Mouse (Mus musculus) MEL (cell line): ENCODE measurements at regions not wholly inside any gene's neighbourhood (a gene's known extent, or its start where the extent isn't known, plus 50 kb on each side); places are given as distances from the start of the nearest gene placed in this dataset.
"Not testable (repeated sequence)": the region's sequence is repeated elsewhere in the genome, so short reads cannot be mapped to it uniquely, and the experiment has no call there.

Experiments used
- DNase-seq: peaks from one replicate; pipeline ENCODE4 v3.0.0; 2011; ENCODE audit warnings: low read depth, low spot score
- H3K27ac ChIP-seq: 2 replicates; pipeline ENCODE4 v1.5.1; 2012; ENCODE audit warnings: low read depth, mild to moderate bottlenecking, control low read depth, low read length, moderate library complexity; ENCODE audit not compliant: control insufficient read depth
- H3K27me3 ChIP-seq, 2 experiments: fragments of 150-350 bp in 1 of 2; sonication (generic) in 1 of 2; 2 replicates each; pipeline ENCODE4 v1.6.1; 2012; ENCODE audit warnings: low read length in 2 of 2, mild to moderate bottlenecking in 2 of 2, improper control_type of control experiment in 1 of 2, moderate library complexity in 1 of 2; ENCODE audit not compliant: insufficient read depth in 2 of 2, control insufficient read depth in 1 of 2
- H3K36me3 ChIP-seq, 2 experiments: 2 replicates each; pipeline ENCODE4 v1.6.1; 2012 to 2014; ENCODE audit warnings: low read length in 2 of 2, improper control_type of control experiment in 1 of 2, inconsistent platforms in 1 of 2, mild to moderate bottlenecking in 1 of 2; ENCODE audit not compliant: insufficient read depth in 2 of 2, control insufficient read depth in 1 of 2
- H3K4me1 ChIP-seq, 2 experiments: fragments of 150-350 bp in 1 of 2; sonication (generic) in 1 of 2; 2 replicates each; pipeline ENCODE4 v1.6.1; 2012; ENCODE audit warnings: low read length in 2 of 2, improper control_type of control experiment in 1 of 2, mild to moderate bottlenecking in 1 of 2; ENCODE audit not compliant: insufficient read depth in 2 of 2, control insufficient read depth in 1 of 2
- H3K4me3 ChIP-seq, 2 experiments: fragments of 150-350 bp in 1 of 2; sonication (generic) in 1 of 2; 2 replicates each; pipeline ENCODE4 v1.5.1; 2012; ENCODE audit warnings: low read depth in 2 of 2, low read length in 2 of 2, mild to moderate bottlenecking in 2 of 2, moderate library complexity in 2 of 2, control low read depth in 1 of 2, improper control_type of control experiment in 1 of 2; ENCODE audit not compliant: control insufficient read depth in 1 of 2, insufficient read depth in 1 of 2
- H3K79me2 ChIP-seq: 2 replicates; pipeline ENCODE4 v1.6.1; 2012; ENCODE audit warnings: mild to moderate bottlenecking, low read length, moderate library complexity; ENCODE audit not compliant: control insufficient read depth, poor library complexity, insufficient read depth
- H3K9ac ChIP-seq: 2 replicates; pipeline ENCODE4 v1.6.1; 2012; ENCODE audit warnings: low read depth, mild to moderate bottlenecking, control low read depth, low read length, moderate library complexity; ENCODE audit not compliant: control insufficient read depth, poor library complexity, severe bottlenecking
- H3K9me3 ChIP-seq: fragments of 150-350 bp; sonication (generic); replicated peaks from 2 replicates; pipeline ENCODE4 v1.6.1; 2012; ENCODE audit warnings: mild to moderate bottlenecking, low read length, improper control_type of control experiment, moderate library complexity; ENCODE audit not compliant: insufficient read depth
- BHLHE40 ChIP-seq: IDR thresholded peaks from 2 replicates; pipeline ENCODE4 v1.6.1; 2012; ENCODE audit warnings: low read depth, mild to moderate bottlenecking, inconsistent platforms, low read length, improper control_type of control experiment, borderline replicate concordance
- CHD1 ChIP-seq: IDR thresholded peaks from 2 replicates; pipeline ENCODE4 v1.6.1; 2012; ENCODE audit warnings: low read depth, mild to moderate bottlenecking, inconsistent platforms, low read length, improper control_type of control experiment
- CHD2 ChIP-seq: IDR thresholded peaks from 2 replicates; pipeline ENCODE4 v1.6.1; 2011; ENCODE audit warnings: low read length, improper control_type of control experiment
- CTCF ChIP-seq, 3 experiments: IDR thresholded peaks in 2 of 3; conservative IDR thresholded peaks in 1 of 3; 2 replicates each; pipeline ENCODE4 v1.5.1; 2011 to 2012; ENCODE audit warnings: low read length in 3 of 3, low read depth in 2 of 3, mild to moderate bottlenecking in 2 of 3, improper control_type of control experiment in 1 of 3, inconsistent platforms in 1 of 3, mixed read lengths in 1 of 3, moderate library complexity in 1 of 3; ENCODE audit not compliant: control insufficient read depth in 1 of 3, insufficient read depth in 1 of 3, poor library complexity in 1 of 3, severe bottlenecking in 1 of 3
- E2F4 ChIP-seq: IDR thresholded peaks from 2 replicates; pipeline ENCODE4 v1.6.1; 2011; ENCODE audit warnings: low read depth, low read length, improper control_type of control experiment, borderline replicate concordance
- EP300 ChIP-seq, 2 experiments: IDR thresholded peaks; 2 replicates each; pipeline ENCODE4 v1.6.1; 2011; ENCODE audit warnings: improper control_type of control experiment in 2 of 2, low read length in 2 of 2, low read depth in 1 of 2, mild to moderate bottlenecking in 1 of 2
- ETS1 ChIP-seq: IDR thresholded peaks from 2 replicates; pipeline ENCODE4 v1.6.1; 2012; ENCODE audit warnings: low read depth, mild to moderate bottlenecking, inconsistent platforms, low read length, improper control_type of control experiment, moderate library complexity
- GATA1 ChIP-seq: IDR thresholded peaks from 2 replicates; pipeline ENCODE4 v1.6.1; 2011; ENCODE audit warnings: low read depth, low read length, improper control_type of control experiment
- JUND ChIP-seq: IDR thresholded peaks from 2 replicates; pipeline ENCODE4 v1.6.1; 2011; ENCODE audit warnings: low read depth, mild to moderate bottlenecking, improper control_type of control experiment, low read length
- KAT2A ChIP-seq: conservative IDR thresholded peaks from 2 replicates; pipeline ENCODE4 v1.6.1; 2012; ENCODE audit warnings: low read depth, low read length, improper control_type of control experiment, inconsistent platforms
- MAFK ChIP-seq: IDR thresholded peaks from 2 replicates; pipeline ENCODE4 v1.6.1; 2011; ENCODE audit warnings: low read depth, mild to moderate bottlenecking, low read length, improper control_type of control experiment, borderline replicate concordance
- MAX ChIP-seq: IDR thresholded peaks from 2 replicates; pipeline ENCODE4 v1.6.1; 2011; ENCODE audit warnings: low read length, improper control_type of control experiment
- MAZ ChIP-seq: IDR thresholded peaks from 2 replicates; pipeline ENCODE4 v1.6.1; 2012; ENCODE audit warnings: low read depth, mild to moderate bottlenecking, inconsistent platforms, low read length, improper control_type of control experiment
- MEF2A ChIP-seq: IDR thresholded peaks from 2 replicates; pipeline ENCODE4 v1.6.1; 2014; ENCODE audit warnings: low read depth, mild to moderate bottlenecking, inconsistent platforms, low read length, improper control_type of control experiment; ENCODE audit not compliant: poor library complexity, insufficient replicate concordance, severe bottlenecking; ENCODE audit errors: extremely low read depth
- MXI1 ChIP-seq: IDR thresholded peaks from 2 replicates; pipeline ENCODE4 v1.6.1; 2011; ENCODE audit warnings: mild to moderate bottlenecking, low read depth, low read length, improper control_type of control experiment
- NELFE ChIP-seq: IDR thresholded peaks from 2 replicates; pipeline ENCODE4 v1.6.1; 2011; ENCODE audit warnings: low read depth, low read length, improper control_type of control experiment
- POLR2A ChIP-seq, 2 experiments: IDR thresholded peaks; 2 replicates each; pipeline ENCODE4 v1.6.1; 2011 to 2012; ENCODE audit warnings: low read length in 2 of 2, mild to moderate bottlenecking in 2 of 2, control low read depth in 1 of 2, improper control_type of control experiment in 1 of 2, low read depth in 1 of 2, moderate library complexity in 1 of 2; ENCODE audit not compliant: control insufficient read depth in 1 of 2, insufficient read depth in 1 of 2, poor library complexity in 1 of 2
- POLR2AphosphoS5 ChIP-seq: IDR thresholded peaks from 2 replicates; pipeline ENCODE4 v1.6.1; 2012; ENCODE audit warnings: low read depth, borderline replicate concordance, mild to moderate bottlenecking, inconsistent platforms, low read length, moderate library complexity, mixed read lengths
- RCOR1 ChIP-seq: IDR thresholded peaks from 2 replicates; pipeline ENCODE4 v1.6.1; 2012; ENCODE audit warnings: low read depth, mild to moderate bottlenecking, inconsistent platforms, low read length, improper control_type of control experiment
- TAL1 ChIP-seq: IDR thresholded peaks from 2 replicates; pipeline ENCODE4 v1.6.1; 2012; ENCODE audit warnings: mild to moderate bottlenecking, inconsistent platforms, low read length, moderate library complexity, mixed read lengths
- TBP ChIP-seq: IDR thresholded peaks from 2 replicates; pipeline ENCODE4 v1.8.0; 2011; ENCODE audit warnings: low read depth, low read length, improper control_type of control experiment
- TCF12 ChIP-seq: IDR thresholded peaks from 2 replicates; pipeline ENCODE4 v1.6.1; 2014; ENCODE audit warnings: low read depth, mild to moderate bottlenecking, inconsistent platforms, low read length, improper control_type of control experiment, moderate library complexity
- UBTF ChIP-seq: IDR thresholded peaks from 2 replicates; pipeline ENCODE4 v1.6.1; 2012; ENCODE audit warnings: low read depth, mild to moderate bottlenecking, inconsistent platforms, low read length, improper control_type of control experiment, moderate library complexity, borderline replicate concordance; ENCODE audit not compliant: insufficient read depth
- ZC3H11A ChIP-seq: IDR thresholded peaks from 2 replicates; pipeline ENCODE4 v1.6.1; 2012; ENCODE audit warnings: low read depth, mild to moderate bottlenecking, inconsistent platforms, low read length, improper control_type of control experiment
- ZKSCAN1 ChIP-seq: IDR thresholded peaks from 2 replicates; pipeline ENCODE4 v1.6.1; 2012; ENCODE audit warnings: low read depth, mild to moderate bottlenecking, inconsistent platforms, low read length, improper control_type of control experiment, moderate library complexity

DNA sequence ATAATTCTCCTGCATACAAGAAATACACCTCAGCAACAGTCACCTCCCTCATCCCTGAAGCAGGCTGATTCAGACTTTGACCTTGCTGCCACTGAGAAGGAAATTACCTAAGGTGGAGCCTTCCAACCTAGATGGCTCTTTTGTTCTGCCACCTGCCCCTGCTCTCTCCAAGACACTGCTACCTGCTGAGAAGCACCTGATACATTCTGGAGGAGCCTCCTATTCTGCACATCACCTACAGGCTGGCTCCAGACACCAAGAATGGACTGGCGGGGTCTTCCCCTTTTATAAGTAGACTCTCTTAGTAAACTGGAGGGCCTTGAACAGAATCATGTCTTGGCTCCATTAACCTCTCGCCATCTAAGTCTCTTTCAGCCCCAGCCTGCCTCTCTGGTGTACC is 1149.5 kb upstream of the 2610301B20Rik start:
- H3K79me2 ChIP-seq, H3K9me3 ChIP-seq, H3K36me3 ChIP-seq, H3K9ac ChIP-seq, H3K4me3 ChIP-seq, H3K4me1 ChIP-seq, H3K27me3 ChIP-seq, H3K27ac ChIP-seq, DNase-seq: not testable (repeated sequence)

DNA sequence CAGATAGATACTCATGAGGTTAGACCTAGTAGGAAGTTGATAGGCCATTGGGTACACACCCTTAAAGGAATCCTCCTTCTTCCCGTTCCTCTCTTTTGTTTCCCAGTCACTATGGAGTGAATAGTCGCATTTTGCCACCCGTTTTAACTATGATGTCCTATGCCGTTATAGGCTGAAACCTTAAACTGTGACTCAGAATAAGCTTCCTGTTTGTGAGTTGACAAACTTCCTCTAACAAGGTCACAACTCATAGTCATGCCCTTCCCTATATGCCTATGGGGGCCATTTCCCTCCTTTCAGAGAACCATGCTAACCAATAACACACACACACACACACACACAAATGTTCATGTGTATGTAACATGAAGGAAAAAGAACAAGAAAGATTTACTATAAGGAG is 1136.6 kb upstream of the 2610301B20Rik start:
- 0 out of 2 replicates have a peak, but pooled peaks have one; percentile 20 for TF ChIP-seq MAX
- no peak for TF ChIP-seq MAFK
- peak overlapping the region; percentile 14; the same call in 1 of the 2 replicates for H3K27ac ChIP-seq

DNA sequence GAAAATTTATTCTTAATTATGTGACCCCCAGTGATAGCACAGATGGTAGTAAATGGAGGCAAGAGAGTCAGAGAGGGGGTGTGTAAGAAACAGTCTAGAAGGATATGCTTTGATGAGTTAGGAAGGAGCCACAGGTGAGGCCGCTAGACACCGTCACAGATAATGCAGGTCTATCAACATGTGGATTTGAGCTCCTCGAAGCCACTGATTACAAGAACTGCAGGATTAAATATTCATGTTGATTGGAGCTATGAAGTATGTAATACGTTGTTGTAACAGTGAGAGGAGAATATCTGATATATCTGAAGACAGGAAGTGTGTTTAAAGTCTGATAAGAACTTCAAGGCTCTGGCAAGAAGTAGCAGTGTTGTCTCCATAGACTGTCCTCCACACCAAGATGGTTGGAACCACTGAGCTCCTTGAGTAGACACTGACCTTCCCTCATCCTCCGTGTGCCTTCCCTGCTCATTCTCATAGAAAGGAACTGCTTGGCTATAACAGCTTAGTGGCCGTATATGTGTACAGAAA is 1126.8 kb upstream of the 2610301B20Rik start:
- H3K4me1 ChIP-seq = peaks cover 37 to 45% of the 10 kb centered on the region in 2 experiments
- no peaks in the 10 kb centered on the region for H3K9me3 ChIP-seq
- no peaks in the 10 kb centered on the region for H3K79me2 ChIP-seq
- peak overlapping the region; percentile 94 for H3K27ac ChIP-seq
- peak; percentile 84 for DNase-seq
- H3K36me3 ChIP-seq = peaks cover 0 to 58% of the 10 kb centered on the region in 2 experiments; a peak in 2 of 4 replicates
- peak overlapping the region in 1 of 2 experiments; percentile 41; a peak in 2 of 4 replicates for H3K4me3 ChIP-seq
- peak overlapping the region; percentile 32 for H3K9ac ChIP-seq
- no peaks in the 10 kb centered on the region for H3K27me3 ChIP-seq
- TF ChIP-seq MAX (peak; percentile 81), TCF12 (peak; percentile 92), JUND (no peak), MXI1 (peak; percentile 35; the same call in 1 of the 2 replicates), ZC3H11A (no peak), TBP (peak; percentile 38; the same call in 1 of the 2 replicates), MEF2A (no peak), RCOR1 (peak; percentile 64), POLR2A (IDR thresholded peaks at IDR 0.05; ENCODE audit: control insufficient read depth in 1 of 2, insufficient read depth in 1 of 2, low read depth in 1 of 2, low read length in 2 of 2, poor library complexity in 1 of 2) (peak in 1 of 2 experiments; percentile 41; a peak in 1 of 4 replicates), KAT2A (no peak), BHLHE40 (no peak; the same call in 1 of the 2 replicates), CTCF (IDR thresholded peaks at IDR 0.05 in 2 of 3, conservative IDR thresholded peaks at IDR 0.05 in 1 of 3; ENCODE audit: control insufficient read depth in 1 of 3, insufficient read depth in 1 of 3, low read depth in 2 of 3, low read length in 3 of 3, poor library complexity in 1 of 3, severe bottlenecking in 1 of 3) (no peak), ETS1 (peak; percentile 88), TAL1 (peak; percentile 77), UBTF (no peak), CHD2 (no peak), NELFE (no peak), CHD1 (no peak), MAZ (no peak), E2F4 (no peak), ZKSCAN1 (no peak), EP300 (IDR thresholded peaks at IDR 0.05; ENCODE audit: low read depth in 1 of 2, low read length in 2 of 2) (peak; percentile 89 to 90), MAFK (no peak), POLR2AphosphoS5 (no peak), GATA1 (peak; percentile 95)

More for the DNA sequence above, 1136.6 kb upstream of the 2610301B20Rik start:
- peak; percentile 61 for DNase-seq
- Histone ChIP-seq H3K4me1 (peaks cover 8 to 10% of the 10 kb centered on the region in 2 experiments; a peak in 3 of 4 replicates), H3K36me3 (peaks cover 0 to 10% of the 10 kb centered on the region in 2 experiments; a peak in 2 of 4 replicates), H3K9me3 (no peaks in the 10 kb centered on the region), H3K27me3 (no peaks in the 10 kb centered on the region), H3K4me3 (no peak overlapping the region), H3K9ac (no peak overlapping the region), H3K79me2 (no peaks in the 10 kb centered on the region)
